Mouse (Mus musculus) G1E (cell line): ENCODE results near the gene Fam171a2.

Experiments
- CTCF ChIP-seq: IDR thresholded peaks from 2 replicates; pipeline ENCODE4 v1.5.1; 2012; ENCODE audit warnings: low read depth, low read length, inconsistent platforms, mixed read lengths
- POLR2AphosphoS5 ChIP-seq: IDR thresholded peaks from 2 replicates; pipeline ENCODE4 v1.6.1; 2012; ENCODE audit warnings: low read depth, low read length, inconsistent platforms; ENCODE audit not compliant: insufficient replicate concordance
- TAL1 ChIP-seq: conservative IDR thresholded peaks from 2 replicates; pipeline ENCODE4 v1.6.1; 2012; ENCODE audit warnings: low read depth, low read length, inconsistent platforms, mixed read lengths

DNA sequence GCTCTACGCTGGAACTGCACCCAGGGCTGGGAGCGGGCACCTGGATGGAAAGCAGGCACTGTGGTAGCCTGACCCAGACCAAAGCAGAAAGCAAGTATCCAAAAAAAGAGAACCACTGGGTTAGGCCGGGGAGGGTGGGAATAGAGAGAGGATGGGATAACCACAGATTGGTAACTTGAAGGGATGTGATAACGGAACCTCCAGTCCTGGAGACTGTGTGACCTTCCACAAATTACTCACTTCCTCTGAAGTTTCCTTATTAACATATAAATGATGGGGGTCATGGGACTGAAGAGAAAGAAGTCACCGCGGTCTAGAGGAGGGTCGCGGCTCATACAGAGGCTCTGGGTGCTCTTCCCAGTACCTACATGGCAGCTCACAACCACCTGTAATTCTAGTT, 7.2 kb downstream of the Fam171a2 start:
- TF ChIP-seq CTCF (no peak), TAL1 (no peak), POLR2AphosphoS5 (no peak)
